Mouse (Mus musculus): ENCODE results near the gene Hdac4. TPM values are rescaled to one million over a fixed set of nuclear protein-coding genes. Genes with fewer than 3 reads are reported as not detected.

Hdac4 gene
- polyA plus RNA-seq, 1 experiment from 2014 or later = 24.1 TPM

DNA sequence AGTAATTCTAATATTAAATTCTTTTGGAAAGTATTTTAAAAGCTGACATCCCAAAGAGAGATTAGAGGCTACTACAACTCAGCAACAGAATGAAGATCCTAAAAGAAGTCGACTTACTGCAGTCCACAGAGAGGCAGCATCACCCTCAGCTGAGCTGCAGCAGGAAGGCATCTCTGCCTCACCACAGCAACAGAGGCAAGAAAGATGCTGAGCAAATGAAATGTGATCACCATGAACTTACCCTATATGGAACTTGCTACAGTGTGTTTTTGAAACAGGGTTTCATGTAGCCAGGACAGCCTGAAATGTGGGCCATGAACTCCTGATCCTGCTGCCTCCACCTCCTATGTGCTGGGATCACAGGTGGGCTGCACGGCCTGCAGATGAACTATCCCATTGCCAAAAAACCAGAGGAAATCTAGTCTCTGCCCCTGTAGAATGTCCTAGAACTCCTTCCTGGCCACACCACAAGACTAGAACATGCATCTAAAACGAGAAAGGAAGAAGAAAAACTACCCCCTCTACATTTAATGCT lies 98.4 kb downstream of the Hdac4 start:
- 61% methylated on average over 3 of the region's 3 CpGs for WGBS
- Histone ChIP-seq H3K27me3 (replicated peaks; ENCODE audit: control insufficient read depth, insufficient read depth, low read length) (no peaks in the 10 kb centered on the region), H3K9ac (ENCODE audit: low read depth, low read length) (no peak overlapping the region), H3K4me3 (ENCODE audit: low read depth, low read length) (no peak overlapping the region), H3K36me3 (ENCODE audit: control insufficient read depth, insufficient read depth, low read length) (no peaks in the 10 kb centered on the region), H3K4me2 (ENCODE audit: low read depth, low read length) (no peak overlapping the region), H3K27ac (replicated peaks; ENCODE audit: low read depth, low read length) (no peak overlapping the region; the same call in 1 of the 2 replicates), H3K9me3 (ENCODE audit: control insufficient read depth, low read length) (no peaks in the 10 kb centered on the region), H3K4me1 (ENCODE audit: control insufficient read depth, insufficient read depth, low read length) (no peaks in the 10 kb centered on the region)
- DNase-seq (ENCODE audit: low spot score) (peak; percentile 54), ATAC-seq (ENCODE audit: low read depth) (no peak)

DNA sequence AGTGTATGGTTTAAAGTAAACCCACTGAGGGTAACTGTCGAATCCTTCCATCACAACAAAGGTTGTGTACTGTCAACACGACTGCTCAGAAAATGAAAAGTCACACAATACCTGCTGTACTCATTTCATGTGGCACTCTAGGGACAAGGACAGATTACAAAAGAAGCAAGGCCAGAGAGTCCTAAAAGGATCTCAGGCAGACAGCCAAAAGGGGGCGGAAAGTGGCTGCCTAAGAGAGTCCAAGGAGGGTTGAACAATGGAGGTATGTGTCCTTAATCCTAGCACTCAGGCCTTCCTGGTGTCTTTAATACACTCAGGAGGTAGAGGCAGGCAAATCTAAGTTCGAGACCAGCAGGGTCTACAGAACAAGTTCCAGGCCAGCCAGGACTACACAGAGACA lies 103.2 kb downstream of the Hdac4 start:
- no peaks in the 10 kb centered on the region for H3K36me3 ChIP-seq (ENCODE audit: control insufficient read depth, insufficient read depth, low read length)
- no peak for DNase-seq (ENCODE audit: low spot score)
- no peak overlapping the region for H3K27ac ChIP-seq (replicated peaks; ENCODE audit: low read depth, low read length)
- no peak overlapping the region for H3K4me3 ChIP-seq (ENCODE audit: low read depth, low read length)
- no peak for ATAC-seq (ENCODE audit: low read depth)
- H3K4me2 ChIP-seq (ENCODE audit: low read depth, low read length) = no peak overlapping the region
- 88% methylated on average over 4 of the region's 4 CpGs for WGBS
- H3K9ac ChIP-seq (ENCODE audit: low read depth, low read length) = no peak overlapping the region
- no peaks in the 10 kb centered on the region for H3K9me3 ChIP-seq (ENCODE audit: control insufficient read depth, low read length)
- H3K27me3 ChIP-seq (replicated peaks; ENCODE audit: control insufficient read depth, insufficient read depth, low read length) = no peaks in the 10 kb centered on the region
- H3K4me1 ChIP-seq (ENCODE audit: control insufficient read depth, insufficient read depth, low read length) = no peaks in the 10 kb centered on the region

DNA sequence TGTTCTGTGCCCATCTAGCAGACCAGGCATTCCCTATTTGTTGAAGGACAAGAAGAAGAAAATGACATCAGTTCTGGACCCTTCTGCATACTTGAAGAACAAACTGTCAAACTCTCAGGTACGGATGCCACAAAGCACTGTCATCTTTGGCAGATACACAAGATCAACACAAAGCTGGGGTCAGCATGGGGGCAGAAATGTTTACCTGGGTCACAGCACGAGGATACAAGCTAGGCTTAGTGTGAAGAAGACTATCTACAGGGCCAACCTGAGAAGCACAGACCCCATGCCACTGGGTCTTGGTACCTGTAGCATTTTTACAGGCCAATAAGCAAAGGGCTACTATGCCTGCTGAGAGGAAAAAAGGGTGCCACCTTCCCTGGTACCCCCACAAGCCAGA lies 107.7 kb downstream of the Hdac4 start:
- Histone ChIP-seq H3K4me2 (ENCODE audit: low read depth, low read length) (no peak overlapping the region), H3K4me1 (ENCODE audit: control insufficient read depth, insufficient read depth, low read length) (peaks cover 4% of the 10 kb centered on the region; the same call in 1 of the 2 replicates), H3K4me3 (ENCODE audit: low read depth, low read length) (no peak overlapping the region), H3K9ac (ENCODE audit: low read depth, low read length) (no peak overlapping the region), H3K9me3 (ENCODE audit: control insufficient read depth, low read length) (no peaks in the 10 kb centered on the region), H3K27ac (replicated peaks; ENCODE audit: low read depth, low read length) (no peak overlapping the region), H3K27me3 (replicated peaks; ENCODE audit: control insufficient read depth, insufficient read depth, low read length) (no peaks in the 10 kb centered on the region), H3K36me3 (ENCODE audit: control insufficient read depth, insufficient read depth, low read length) (no peaks in the 10 kb centered on the region)
- DNase-seq (ENCODE audit: low spot score) = no peak
- 54% methylated on average over 2 of the region's 2 CpGs for WGBS
- ATAC-seq (ENCODE audit: low read depth) = no peak

DNA sequence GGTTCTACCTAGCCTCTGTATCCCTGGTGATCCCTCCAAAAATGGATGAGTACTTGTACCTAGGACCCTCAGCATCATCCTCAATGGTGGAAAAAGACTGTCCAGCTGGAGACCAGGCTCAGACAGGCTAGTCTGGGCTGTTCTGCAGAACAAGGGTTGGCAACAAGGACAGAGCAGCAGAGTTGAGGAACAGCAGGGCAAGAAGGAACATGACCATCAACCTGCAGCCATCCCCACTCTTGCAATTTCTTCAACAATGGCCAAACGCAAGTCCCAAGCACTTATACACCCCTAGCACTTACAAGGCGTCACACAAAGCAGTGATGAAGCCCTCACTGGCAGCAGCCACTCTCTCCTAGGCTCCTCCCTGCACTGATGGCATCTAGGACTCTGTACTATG lies 108.2 kb downstream of the Hdac4 start:
- Histone ChIP-seq H3K4me3 (ENCODE audit: low read depth, low read length) (no peak overlapping the region), H3K9ac (ENCODE audit: low read depth, low read length) (no peak overlapping the region), H3K4me1 (ENCODE audit: control insufficient read depth, insufficient read depth, low read length) (peaks cover 4% of the 10 kb centered on the region; the same call in 1 of the 2 replicates), H3K27ac (replicated peaks; ENCODE audit: low read depth, low read length) (no peak overlapping the region), H3K36me3 (ENCODE audit: control insufficient read depth, insufficient read depth, low read length) (no peaks in the 10 kb centered on the region), H3K9me3 (ENCODE audit: control insufficient read depth, low read length) (no peaks in the 10 kb centered on the region), H3K27me3 (replicated peaks; ENCODE audit: control insufficient read depth, insufficient read depth, low read length) (no peaks in the 10 kb centered on the region), H3K4me2 (ENCODE audit: low read depth, low read length) (no peak overlapping the region)
- no peak for ATAC-seq (ENCODE audit: low read depth)
- WGBS = 83% methylated on average over 2 of the region's 2 CpGs
- no peak for DNase-seq (ENCODE audit: low spot score)

DNA sequence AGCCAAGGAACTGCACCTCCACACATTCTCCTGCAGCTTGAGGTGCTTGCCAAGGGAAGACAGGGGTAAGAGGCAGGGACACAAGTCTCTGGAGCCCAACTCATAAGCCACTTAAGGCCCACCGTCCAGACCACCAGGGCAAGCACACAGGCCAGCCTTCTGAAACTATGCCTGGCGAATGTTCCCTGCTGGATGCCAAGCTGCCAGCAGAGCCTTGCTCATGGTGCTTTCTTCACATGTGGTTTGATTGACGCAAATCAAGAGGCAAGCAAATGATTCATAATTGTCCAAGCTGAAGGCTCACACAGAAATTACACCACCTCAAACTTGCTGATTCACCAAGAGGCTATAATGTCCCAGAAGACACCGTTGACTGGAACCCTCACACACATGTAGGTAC lies 108.7 kb downstream of the Hdac4 start:
- DNase-seq (ENCODE audit: low spot score) (no peak), ATAC-seq (ENCODE audit: low read depth) (no peak)
- WGBS = 82% methylated on average over 4 of the region's 4 CpGs
- H3K27me3 ChIP-seq (replicated peaks; ENCODE audit: control insufficient read depth, insufficient read depth, low read length) = no peaks in the 10 kb centered on the region
- H3K4me1 ChIP-seq (ENCODE audit: control insufficient read depth, insufficient read depth, low read length) = peaks cover 4% of the 10 kb centered on the region; the same call in 1 of the 2 replicates
- H3K4me3 ChIP-seq (ENCODE audit: low read depth, low read length) = no peak overlapping the region
- H3K36me3 ChIP-seq (ENCODE audit: control insufficient read depth, insufficient read depth, low read length) = no peaks in the 10 kb centered on the region
- no peak overlapping the region for H3K27ac ChIP-seq (replicated peaks; ENCODE audit: low read depth, low read length)
- H3K9me3 ChIP-seq (ENCODE audit: control insufficient read depth, low read length) = no peaks in the 10 kb centered on the region
- no peak overlapping the region for H3K4me2 ChIP-seq (ENCODE audit: low read depth, low read length)
- H3K9ac ChIP-seq (ENCODE audit: low read depth, low read length) = no peak overlapping the region

DNA sequence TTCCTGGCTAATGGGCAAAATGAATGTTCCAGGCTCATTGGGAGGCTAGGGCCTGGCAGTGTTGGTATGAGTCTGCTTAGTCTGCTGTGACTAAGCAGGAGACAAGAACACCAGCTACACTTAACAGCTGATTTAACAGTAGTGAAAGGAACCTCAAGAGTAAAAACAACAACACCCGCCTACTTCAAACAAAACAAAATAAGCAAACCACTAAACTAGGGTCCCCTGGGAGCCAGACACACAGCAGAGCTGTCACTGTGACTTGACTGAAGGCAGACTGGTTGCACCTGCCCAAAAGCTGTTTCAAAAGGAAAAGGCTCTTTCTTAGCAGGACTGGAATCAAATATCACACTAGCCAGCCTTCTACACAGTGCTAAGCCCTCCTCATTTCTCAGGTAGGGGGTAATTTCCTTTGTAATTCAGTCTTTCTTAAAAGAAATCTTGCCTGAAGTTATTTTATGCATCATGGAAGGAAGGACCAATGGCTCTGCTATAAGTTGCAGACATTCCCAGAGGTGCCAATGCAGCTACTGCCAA lies 109.2 kb downstream of the Hdac4 start:
- DNase-seq (ENCODE audit: low spot score) = peak; percentile 67
- H3K36me3 ChIP-seq (ENCODE audit: control insufficient read depth, insufficient read depth, low read length) = no peaks in the 10 kb centered on the region
- H3K9ac ChIP-seq (ENCODE audit: low read depth, low read length) = no peak overlapping the region; the same call in 1 of the 2 replicates
- no peak overlapping the region for H3K4me2 ChIP-seq (ENCODE audit: low read depth, low read length)
- H3K4me1 ChIP-seq (ENCODE audit: control insufficient read depth, insufficient read depth, low read length) = peaks cover 4% of the 10 kb centered on the region; the same call in 1 of the 2 replicates
- no peak overlapping the region for H3K4me3 ChIP-seq (ENCODE audit: low read depth, low read length)
- WGBS = 46% methylated on average over 1 of the region's 1 CpGs
- no peaks in the 10 kb centered on the region for H3K27me3 ChIP-seq (replicated peaks; ENCODE audit: control insufficient read depth, insufficient read depth, low read length)
- no peaks in the 10 kb centered on the region for H3K9me3 ChIP-seq (ENCODE audit: control insufficient read depth, low read length)
- no peak overlapping the region for H3K27ac ChIP-seq (replicated peaks; ENCODE audit: low read depth, low read length)
- peak; percentile 83; the same call in 1 of the 2 replicates for ATAC-seq (ENCODE audit: low read depth)

DNA sequence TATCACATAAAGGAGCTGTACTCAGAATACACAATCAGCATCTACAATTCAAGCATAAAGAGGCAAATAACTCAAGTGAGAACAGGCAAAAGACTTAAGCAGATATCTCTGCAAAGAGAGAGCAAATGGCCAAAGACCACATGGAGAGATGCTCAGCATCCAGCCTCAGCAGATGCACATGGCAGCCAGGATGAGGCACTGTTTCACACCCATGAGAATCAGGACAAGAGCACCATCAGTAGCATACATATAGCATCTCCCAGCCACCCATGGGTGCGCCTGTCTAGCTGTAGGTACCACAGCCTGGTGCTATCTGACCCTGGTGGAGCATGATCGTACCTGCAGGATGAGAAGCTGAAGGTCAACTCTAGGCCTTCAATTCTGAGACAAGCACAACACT lies 110.8 kb downstream of the Hdac4 start:
- Histone ChIP-seq H3K4me1 (ENCODE audit: control insufficient read depth, insufficient read depth, low read length) (peaks cover 4% of the 10 kb centered on the region; the same call in 1 of the 2 replicates), H3K9me3 (ENCODE audit: control insufficient read depth, low read length) (no peaks in the 10 kb centered on the region), H3K27me3 (replicated peaks; ENCODE audit: control insufficient read depth, insufficient read depth, low read length) (no peaks in the 10 kb centered on the region), H3K4me3 (ENCODE audit: low read depth, low read length) (no peak overlapping the region), H3K9ac (ENCODE audit: low read depth, low read length) (no peak overlapping the region), H3K4me2 (ENCODE audit: low read depth, low read length) (no peak overlapping the region), H3K27ac (replicated peaks; ENCODE audit: low read depth, low read length) (no peak overlapping the region), H3K36me3 (ENCODE audit: control insufficient read depth, insufficient read depth, low read length) (no peaks in the 10 kb centered on the region)
- no peak for DNase-seq (ENCODE audit: low spot score)
- 93% methylated on average over 2 of the region's 2 CpGs for WGBS
- ATAC-seq (ENCODE audit: low read depth) = no peak

DNA sequence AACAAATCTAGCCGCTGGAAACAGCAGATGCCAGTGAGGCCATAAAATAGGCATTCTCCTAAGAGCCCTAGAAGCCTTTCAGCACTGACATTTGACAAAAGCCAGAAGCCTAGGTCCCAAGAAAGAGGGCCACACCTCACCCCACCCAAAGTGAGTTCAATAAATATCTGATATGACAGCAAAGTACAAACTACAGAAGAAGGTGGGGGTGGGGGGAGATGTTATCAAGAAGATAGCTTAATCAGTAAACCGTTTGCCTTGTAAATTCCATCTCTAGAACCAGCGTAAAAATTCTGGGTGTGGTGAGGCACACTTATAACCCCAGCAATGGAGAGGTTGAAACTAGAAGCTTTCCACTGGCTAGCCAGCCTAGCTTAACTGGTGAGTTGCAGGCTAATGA lies 111.5 kb downstream of the Hdac4 start:
- H3K9me3 ChIP-seq (ENCODE audit: control insufficient read depth, low read length) = no peaks in the 10 kb centered on the region
- H3K4me2 ChIP-seq (ENCODE audit: low read depth, low read length) = no peak overlapping the region
- H3K27ac ChIP-seq (replicated peaks; ENCODE audit: low read depth, low read length) = no peak overlapping the region
- no peaks in the 10 kb centered on the region for H3K27me3 ChIP-seq (replicated peaks; ENCODE audit: control insufficient read depth, insufficient read depth, low read length)
- DNase-seq (ENCODE audit: low spot score) = no peak
- no peaks in the 10 kb centered on the region for H3K36me3 ChIP-seq (ENCODE audit: control insufficient read depth, insufficient read depth, low read length)
- H3K4me3 ChIP-seq (ENCODE audit: low read depth, low read length) = no peak overlapping the region
- peaks cover 4% of the 10 kb centered on the region; the same call in 1 of the 2 replicates for H3K4me1 ChIP-seq (ENCODE audit: control insufficient read depth, insufficient read depth, low read length)
- no peak overlapping the region for H3K9ac ChIP-seq (ENCODE audit: low read depth, low read length)
- ATAC-seq (ENCODE audit: low read depth) = no peak
- 41% methylated on average over 3 of the region's 3 CpGs for WGBS
